Mouse (Mus musculus) brain, embryonic 14.5 days (tissue): Measurements from ENCODE around the gene Cux2. TPM values are rescaled to one million over a fixed set of nuclear protein-coding genes. Genes with fewer than 3 reads are reported as not detected.
A peak's percentile ranks its signal among the peaks of the same experiment; 100 is the strongest.

Experiments
- DNase-seq: peaks from one replicate; pipeline ENCODE4 v3.0.0-alpha.2; 2011; ENCODE audit warnings: low read depth
- CTCF ChIP-seq: fragments of 200-500 bp; IDR thresholded peaks from 2 replicates; pipeline ENCODE4 v1.5.1; 2012; ENCODE audit warnings: inconsistent platforms, mild to moderate bottlenecking, moderate library complexity, borderline replicate concordance; ENCODE audit not compliant: insufficient read depth, insufficient read length; ENCODE audit errors: extremely low read depth
- POLR2A ChIP-seq: fragments of 200-500 bp; IDR thresholded peaks from 2 replicates; pipeline ENCODE4 v1.6.1; 2012; ENCODE audit warnings: mild to moderate bottlenecking, inconsistent platforms, borderline replicate concordance; ENCODE audit not compliant: poor library complexity, insufficient read depth, insufficient read length, severe bottlenecking; ENCODE audit errors: extremely low read depth
- polyA plus RNA-seq: library from polyadenylated mRNA; depleted of rRNA; stranded (reverse); fragments of >200 nt; gene quantifications from 2 replicates; pipeline ENCODE4 v1.2.3, GENCODE M21; 2012

The Cux2 gene
- polyA plus RNA-seq, 1 experiment, result 52.6 TPM

- DNase-seq, result no peak
- TF ChIP-seq CTCF (no peak), POLR2A (no peak)
Observed at GRCm38 (mm10) chr5:121955806-121956205, 94.1 kb downstream of the Cux2 start.

GRCm38 (mm10) chr5:121950175-121950574 lies 99.7 kb downstream of the Cux2 start:
- DNase-seq, result no peak
- TF ChIP-seq CTCF (no peak), POLR2A (no peak)

- no peak for DNase-seq
- TF ChIP-seq CTCF (no peak), POLR2A (no peak)
Observed at GRCm38 (mm10) chr5:121949050-121949443, 100.9 kb downstream of the Cux2 start.

GRCm38 (mm10) chr5:121948302-121949049 lies 101.4 kb downstream of the Cux2 start:
- TF ChIP-seq CTCF, result no peak
- no peak for TF ChIP-seq POLR2A
- peak; percentile 94 for DNase-seq

DNA sequence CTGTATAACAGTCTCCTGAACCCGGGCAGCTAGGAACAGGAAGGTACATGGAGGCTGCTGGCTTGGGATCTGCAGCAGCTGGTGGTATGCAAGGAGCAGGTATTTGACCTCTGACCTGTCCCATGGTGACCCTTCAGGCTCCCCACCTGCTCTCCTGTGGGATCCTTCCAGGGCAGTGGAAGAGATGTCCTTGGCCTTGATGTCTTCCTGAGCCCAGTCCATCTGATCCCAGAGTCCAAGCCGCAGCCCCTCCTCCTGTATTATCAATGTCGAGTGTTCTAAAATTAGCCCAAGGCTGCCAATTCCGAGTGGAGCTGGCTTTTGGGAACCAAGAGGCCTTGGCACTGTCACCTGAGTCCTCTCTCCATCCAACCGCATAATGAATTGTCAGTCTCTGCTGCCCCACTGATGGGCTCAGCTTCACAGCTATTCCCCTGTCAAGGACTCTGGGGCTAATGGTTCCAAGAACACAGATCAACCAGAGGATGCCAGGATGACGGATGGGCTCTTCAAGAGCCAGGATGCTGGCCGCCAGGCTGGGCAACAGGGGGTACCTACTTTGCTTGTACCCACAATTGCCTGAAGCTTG lies 103.2 kb downstream of the Cux2 start:
- DNase-seq, result no peak
- TF ChIP-seq CTCF, result no peak

GRCm38 (mm10) chr5:121945819-121946218 lies 104.1 kb downstream of the Cux2 start:
- TF ChIP-seq POLR2A (no peak), CTCF (peak; percentile 82)
- no peak for DNase-seq

DNA sequence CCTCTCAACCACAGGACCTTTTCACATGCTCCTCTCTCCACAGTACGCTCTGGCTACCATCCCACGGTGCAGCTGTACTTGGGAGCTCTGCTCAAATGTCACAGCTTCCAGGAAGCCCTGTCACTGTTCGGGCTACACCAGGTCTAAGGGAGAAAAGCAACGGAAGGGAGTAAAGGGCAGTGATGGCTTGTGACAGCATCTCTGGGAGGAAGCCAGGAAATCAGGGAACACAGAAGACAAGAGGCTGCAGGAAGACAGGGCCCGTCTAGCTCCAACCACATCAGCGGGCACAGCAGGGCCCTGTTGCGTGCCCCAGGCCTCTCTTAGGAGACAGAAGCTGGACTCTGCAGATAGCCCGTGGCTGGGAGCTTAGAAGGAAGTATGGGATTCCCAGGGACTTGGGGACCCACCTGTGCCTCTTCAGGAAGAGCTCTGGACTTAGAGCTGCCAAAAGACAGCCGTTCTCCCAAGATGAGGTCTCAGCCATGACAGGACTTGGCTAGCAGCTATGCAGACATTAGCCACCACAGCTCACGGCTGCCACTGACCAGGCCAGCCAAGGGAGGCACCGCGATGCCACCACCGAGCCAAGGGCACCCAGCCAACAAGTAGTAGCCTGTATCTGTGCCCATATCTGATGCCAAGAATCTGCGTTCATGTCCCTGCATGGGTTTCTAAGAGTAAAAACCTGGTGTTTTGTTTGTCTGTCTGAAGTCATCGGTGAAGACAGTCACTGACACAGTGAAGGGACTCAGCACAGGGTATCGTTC lies 105.7 kb downstream of the Cux2 start:
- DNase-seq, result no peak
- TF ChIP-seq POLR2A (no peak), CTCF (no peak)

- TF ChIP-seq POLR2A (no peak), CTCF (peak; percentile 71)
- no peak for DNase-seq
Observed at GRCm38 (mm10) chr5:121943472-121943871, 106.4 kb downstream of the Cux2 start.

DNA sequence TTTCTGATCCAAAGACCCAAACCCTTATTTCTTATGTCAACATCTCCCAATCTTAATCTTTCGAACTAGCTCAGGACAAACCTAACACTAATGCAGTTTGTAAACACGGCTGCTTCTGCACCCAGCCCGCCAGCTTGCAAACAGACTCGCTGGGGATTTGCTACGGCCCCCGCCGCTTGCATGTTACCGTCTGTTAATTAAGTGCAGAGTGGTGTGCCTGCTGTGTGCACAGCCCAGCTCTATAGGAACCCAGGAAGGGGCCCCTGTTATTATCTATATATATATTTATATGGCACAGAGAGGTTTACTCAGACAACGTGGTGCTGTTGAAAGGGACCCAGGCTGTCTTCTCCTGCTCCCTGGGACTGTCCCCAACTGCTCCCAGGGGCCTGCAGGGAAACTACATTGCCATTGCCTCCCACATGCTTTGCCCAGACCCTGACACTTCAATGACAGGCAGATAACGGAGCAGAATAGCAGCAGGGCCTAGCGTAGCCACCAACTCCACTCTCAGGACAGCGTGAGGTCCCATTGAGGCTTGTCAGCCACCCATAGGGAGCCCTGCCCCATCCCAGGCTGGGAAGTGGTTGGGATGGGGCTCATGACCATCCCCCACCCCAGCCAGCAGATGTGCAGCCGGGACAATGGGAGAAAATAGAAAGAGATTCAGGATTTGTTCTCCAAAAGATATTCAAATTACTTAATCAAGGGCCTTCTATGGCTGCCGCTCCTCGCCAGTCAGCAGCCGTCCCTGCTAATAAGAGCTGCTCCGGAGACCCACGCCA lies 111.6 kb downstream of the Cux2 start:
- peak; percentile 78 for DNase-seq
- no peak for TF ChIP-seq POLR2A
- TF ChIP-seq CTCF, result no peak

DNA sequence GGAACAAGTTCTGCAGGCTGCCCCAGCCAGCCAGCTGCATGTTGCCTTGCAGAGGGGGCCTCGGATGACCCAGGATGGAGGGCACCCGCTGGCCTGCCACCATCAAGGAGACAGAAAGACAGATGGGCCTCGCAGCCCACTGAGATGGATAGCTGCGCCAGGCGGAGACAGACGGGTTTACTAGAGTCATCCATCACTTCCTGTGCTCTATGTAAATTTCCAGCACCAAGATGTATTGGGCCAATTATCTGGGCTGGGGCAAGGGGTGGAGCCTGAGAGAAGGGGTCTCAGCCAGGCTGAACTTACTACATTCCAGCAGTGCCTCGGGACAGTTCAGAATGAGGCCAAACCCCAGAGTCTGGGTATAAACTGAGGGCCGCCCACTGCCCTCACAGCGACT lies 119.6 kb downstream of the Cux2 start:
- no peak for DNase-seq
- TF ChIP-seq CTCF (no peak), POLR2A (no peak)

DNA sequence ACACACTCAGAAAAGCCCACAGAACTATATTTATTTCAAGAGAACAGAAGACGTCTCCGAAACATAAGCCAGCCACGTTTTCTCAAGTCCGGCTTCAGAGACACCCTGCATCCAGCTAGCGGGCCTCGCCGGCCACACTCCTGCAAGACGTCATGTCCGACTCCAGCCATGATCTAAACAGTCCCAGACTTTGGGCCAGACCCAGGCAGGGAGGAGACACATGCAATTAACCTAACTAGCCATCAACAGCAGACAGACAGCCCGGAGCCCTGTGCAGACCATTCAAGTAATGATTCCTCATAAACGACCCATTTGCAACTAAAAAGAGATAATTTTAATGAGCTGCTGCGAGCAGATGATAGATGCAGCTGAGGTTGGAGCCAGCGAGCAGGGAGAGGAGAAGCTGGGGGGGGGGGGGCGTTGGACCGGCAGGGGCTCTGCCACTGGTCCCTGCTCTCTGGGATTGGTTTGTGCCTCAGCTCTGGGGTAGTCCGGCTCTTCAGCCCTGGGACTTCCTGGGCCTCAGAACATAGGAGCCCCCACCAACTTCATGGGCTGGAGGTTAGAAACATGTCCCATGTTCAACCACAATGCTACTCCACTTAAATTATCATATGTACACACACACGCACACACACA lies 121.4 kb downstream of the Cux2 start:
- peak; percentile 83 for DNase-seq
- TF ChIP-seq POLR2A (no peak), CTCF (no peak)

GRCm38 (mm10) chr5:121926543-121926814 lies 123.4 kb downstream of the Cux2 start:
- DNase-seq, result no peak
- TF ChIP-seq CTCF (no peak), POLR2A (no peak)

DNA sequence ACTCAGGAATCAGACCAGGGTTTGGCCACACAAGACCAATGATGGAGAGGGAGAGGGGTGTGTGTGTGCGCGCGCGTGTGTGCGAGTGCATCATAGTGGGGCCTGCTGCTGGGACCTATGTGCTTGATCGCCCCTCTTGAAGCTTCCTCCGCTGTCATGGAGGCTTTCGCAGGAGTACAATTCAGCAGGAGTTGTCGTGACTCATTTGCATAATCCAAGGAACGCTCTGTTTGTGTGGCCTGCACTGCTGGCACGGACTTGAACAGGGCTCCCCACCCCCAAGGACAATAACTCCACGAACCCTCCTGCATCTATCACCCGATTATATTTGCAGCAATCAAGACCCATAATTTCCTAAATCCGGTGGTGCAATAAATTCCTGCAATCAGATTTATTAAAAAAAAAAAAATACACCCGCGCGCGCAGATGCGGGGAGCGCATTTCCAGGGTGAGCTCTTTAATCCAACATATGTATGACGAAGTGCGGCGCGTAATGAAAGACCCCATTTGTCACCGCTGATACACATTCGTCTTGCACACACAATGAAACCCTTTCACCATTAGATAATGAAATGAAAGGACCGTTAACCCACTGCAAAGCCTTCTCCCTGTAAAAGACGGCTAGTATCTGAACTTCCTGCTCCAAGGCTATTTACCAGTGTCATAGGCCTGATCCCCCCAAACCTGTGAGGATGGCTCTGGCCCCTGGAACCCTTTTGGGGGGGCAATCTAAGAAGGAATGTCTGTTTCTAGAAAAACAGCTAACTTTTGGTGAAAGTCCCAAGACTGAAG lies 124.0 kb downstream of the Cux2 start:
- peak; percentile 73 for DNase-seq
- no peak for TF ChIP-seq POLR2A
- no peak for TF ChIP-seq CTCF

DNA sequence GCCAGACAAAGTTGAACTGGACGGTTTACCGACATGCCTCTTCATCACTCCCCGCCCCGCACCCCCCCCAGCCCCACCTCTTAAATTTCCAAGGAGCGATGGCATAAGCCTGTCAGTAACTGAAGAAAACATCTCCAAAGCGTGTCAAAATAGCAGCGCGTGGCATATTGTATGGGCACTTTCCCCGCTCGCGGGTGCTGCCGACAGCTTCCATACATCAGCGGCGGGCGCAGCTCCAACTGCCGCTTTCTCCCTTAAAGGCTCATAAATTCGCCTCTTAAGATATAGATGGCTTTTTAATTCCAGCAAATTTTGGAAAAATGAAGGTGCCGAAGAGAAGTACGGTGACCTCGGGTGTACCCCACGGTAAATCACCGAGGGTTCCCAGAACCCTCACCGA lies 124.6 kb downstream of the Cux2 start:
- peak; percentile 82 for DNase-seq
- TF ChIP-seq CTCF (no peak), POLR2A (no peak)
